Mouse (Mus musculus): Measurements from ENCODE around the gene Rabgap1l.

DNA sequence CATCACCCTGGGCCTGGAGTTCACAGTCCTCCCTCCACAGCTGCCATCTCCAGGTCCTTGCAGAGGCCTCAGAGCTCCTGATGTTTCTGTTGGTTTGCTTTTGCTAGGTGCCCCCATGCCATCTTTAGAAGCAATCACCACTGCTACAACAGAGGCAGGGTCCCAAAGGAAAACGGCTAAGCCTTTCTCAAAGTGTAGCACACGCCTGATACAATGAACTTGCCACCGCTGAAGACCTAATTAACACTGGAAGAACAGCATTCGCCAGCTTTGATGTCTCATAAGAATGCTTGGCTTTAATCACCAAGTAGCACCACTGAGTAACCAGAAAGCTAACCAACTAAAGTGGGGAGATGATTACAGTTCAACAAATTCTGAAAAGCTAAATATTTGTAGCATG, 226.6 kb downstream of the Rabgap1l start:
- TF ChIP-seq POLR2A (IDR thresholded peaks at IDR 0.05; ENCODE audit: borderline replicate concordance, extremely low read depth, insufficient read depth, insufficient read length, poor library complexity, severe bottlenecking) (no peak), CTCF (IDR thresholded peaks at IDR 0.05; ENCODE audit: borderline replicate concordance, extremely low read depth, insufficient read depth, insufficient read length) (no peak)

All from brain, embryonic 14.5 days (tissue).